Mouse (Mus musculus) central nervous system, embryonic 14 days (tissue): ENCODE data around the gene 1110008L16Rik. TPM values are rescaled to one million over a fixed set of nuclear protein-coding genes. Genes with fewer than 3 reads are reported as not detected.

ENCODE experiments used
- polyA plus RNA-seq: library from polyadenylated mRNA; depleted of rRNA; stranded (reverse); fragments of >200 nt; gene quantifications from 2 replicates; pipeline ENCODE4 v1.2.3, GENCODE M21; 2012; rRNA removed

The 1110008L16Rik gene
- 9.6 and 9.9 TPM in 2 replicates for polyA plus RNA-seq

GRCm38 (mm10) chr12:55299336-55299735, at the start of gene 1110008L16Rik:
Gene 1110008L16Rik, plus strand, starts transcription at chr12:55299577.

DNA sequence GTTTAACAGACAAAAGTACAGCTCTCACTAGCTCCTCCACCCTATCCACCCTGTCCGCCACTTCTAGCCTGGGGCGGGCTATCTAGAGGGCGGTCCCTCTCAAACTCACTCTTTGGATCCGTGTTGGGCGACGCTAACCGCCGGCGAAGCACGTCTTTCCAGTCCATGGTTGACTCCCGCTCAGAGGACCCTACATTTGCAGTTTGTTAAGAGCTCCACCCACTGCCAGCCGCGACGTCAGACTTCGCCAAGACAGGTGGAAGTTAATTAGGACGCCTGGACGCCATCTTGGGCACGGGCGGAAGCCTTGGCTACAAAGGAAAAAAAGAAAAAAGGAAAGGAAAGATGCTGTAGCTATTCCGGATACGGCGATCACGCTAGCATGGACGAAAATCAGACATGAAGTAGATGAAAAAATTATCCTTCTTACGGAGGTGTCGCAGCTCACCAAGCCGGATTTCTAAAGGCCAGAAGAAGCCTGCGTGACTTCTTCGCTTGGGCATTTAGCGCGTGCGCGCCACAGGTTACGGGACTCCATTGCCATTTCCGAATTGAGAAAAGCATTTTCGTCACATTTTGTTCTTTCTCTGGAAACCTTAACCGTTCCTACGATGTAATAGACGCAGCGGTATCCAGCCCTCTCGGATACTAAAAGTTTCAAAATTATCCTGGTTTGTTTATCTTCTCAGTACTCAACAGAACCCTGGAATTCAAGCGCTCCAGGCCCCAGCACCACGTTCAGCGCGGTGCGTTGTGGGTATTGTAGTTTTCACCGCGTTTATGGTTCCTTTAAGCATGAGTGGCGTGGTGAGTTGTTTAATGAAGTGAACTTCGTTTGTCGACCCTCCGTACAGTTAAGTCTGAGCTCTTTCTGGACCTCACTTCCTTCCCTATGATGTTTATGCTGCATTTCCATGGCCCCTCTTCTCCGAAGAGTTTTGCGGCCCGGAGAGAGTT, 3.4 kb downstream of the 1110008L16Rik start, which contains the start of gene Ppp2r3c:
TSS of gene Ppp2r3c (minus strand) at position 514 of the 957 bp plus-strand sequence.

DNA sequence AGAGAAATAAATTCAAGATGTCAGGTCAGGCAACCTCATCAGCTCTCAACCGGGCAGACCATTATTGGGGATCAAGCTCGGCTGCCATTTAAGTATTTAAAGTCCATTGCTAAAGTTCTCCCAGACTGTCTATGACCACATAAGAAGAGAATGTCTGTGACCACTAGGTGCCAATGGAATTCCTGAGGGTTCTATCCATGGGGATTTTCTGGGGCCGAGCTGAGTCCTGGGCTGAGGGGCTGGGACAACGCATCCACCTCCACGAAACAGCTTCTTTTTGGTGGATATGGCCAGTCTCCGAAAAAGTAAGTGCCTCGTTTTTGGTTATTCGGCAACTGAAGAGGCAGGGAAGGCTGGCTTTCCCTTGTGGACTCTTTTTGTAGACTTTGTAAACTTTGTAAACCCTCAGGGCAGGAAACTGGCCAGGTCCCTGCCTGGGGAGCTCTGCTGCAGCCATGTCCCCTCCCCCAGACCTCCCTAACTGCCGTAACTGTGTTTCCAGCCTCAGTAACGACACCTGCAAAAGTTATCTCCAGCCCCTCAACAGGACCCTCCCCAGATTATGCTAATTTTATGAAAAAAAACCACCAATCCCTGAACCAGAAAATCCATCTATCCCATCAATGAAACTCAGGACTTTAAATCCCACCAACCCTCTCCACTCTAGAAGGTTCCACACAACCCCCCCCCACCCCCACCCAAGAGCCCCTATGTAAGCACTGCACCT, 84.8 kb downstream of the 1110008L16Rik start, which contains the start of gene Psma6:
TSS of gene Psma6 (plus strand) at position 200 of the 727 bp plus-strand sequence.

Other genes starting within 250 kb of the 1110008L16Rik start
- gene 2700097O09Rik, start 219.5 kb upstream of the 1110008L16Rik start, polyA plus RNA-seq: 28.9 and 29.0 TPM in 2 replicates
- gene Srp54a, start 219.3 kb upstream of the 1110008L16Rik start, polyA plus RNA-seq: 62.9 and 65.2 TPM in 2 replicates
- 17.6 and 19.6 TPM in 2 replicates for gene Fam177a, start 175.1 kb upstream of the 1110008L16Rik start, polyA plus RNA-seq
- gene Srp54b, start 144.5 kb upstream of the 1110008L16Rik start, polyA plus RNA-seq: 39.2 and 41.8 TPM in 2 replicates
- not detected in 2 replicates for gene 1700047I17Rik2, start 100.0 kb upstream of the 1110008L16Rik start, polyA plus RNA-seq
- gene Srp54c, start 69.4 kb upstream of the 1110008L16Rik start, polyA plus RNA-seq: 54.0 and 56.2 TPM in 2 replicates
- 19.0 and 20.3 TPM in 2 replicates for gene Ppp2r3c, start 3.4 kb downstream of the 1110008L16Rik start, polyA plus RNA-seq
- 179 and 213 TPM in 2 replicates for gene Psma6, start 84.6 kb downstream of the 1110008L16Rik start, polyA plus RNA-seq
- 36.7 and 41.0 TPM in 2 replicates for gene Nfkbia, start 193.1 kb downstream of the 1110008L16Rik start, polyA plus RNA-seq